Mouse (Mus musculus) G1E (cell line): Measurements from ENCODE around the gene Aldh5a1. TPM values are rescaled to one million over a fixed set of nuclear protein-coding genes. Genes with fewer than 3 reads are reported as not detected.

ENCODE experiments used
- ATAC-seq: 2 replicates; pipeline ENCODE4 v1.8.0; 2016; ENCODE audit warnings: mild to moderate bottlenecking; ENCODE audit not compliant: insufficient number of reproducible peaks, poor library complexity, low FRiP score, severe bottlenecking; ENCODE audit errors: extremely low read depth
- DNase-seq: peaks from one replicate; pipeline ENCODE4 v3.0.0; 2012; ENCODE audit warnings: low spot score
- H3K27me3 ChIP-seq: 2 replicates; pipeline ENCODE4 v1.6.1; 2012; ENCODE audit warnings: mild to moderate bottlenecking, low read length, inconsistent platforms; ENCODE audit not compliant: insufficient read depth
- H3K36me3 ChIP-seq: replicated peaks from 2 replicates; pipeline ENCODE3; 2012; ENCODE audit warnings: mild to moderate bottlenecking, inconsistent platforms
- H3K4me1 ChIP-seq: 2 replicates; pipeline ENCODE4 v1.6.1; 2012; ENCODE audit warnings: low read depth, low read length, inconsistent platforms, mixed read lengths; ENCODE audit not compliant: insufficient read depth
- H3K4me3 ChIP-seq: 2 replicates; pipeline ENCODE4 v1.5.1; 2012; ENCODE audit warnings: low read depth, mild to moderate bottlenecking, inconsistent platforms, low read length, moderate library complexity, mixed read lengths
- H3K9me3 ChIP-seq: replicated peaks from 2 replicates; pipeline ENCODE4 v1.6.1; 2012; ENCODE audit warnings: inconsistent platforms
- CTCF ChIP-seq: IDR thresholded peaks from 2 replicates; pipeline ENCODE4 v1.5.1; 2012; ENCODE audit warnings: low read depth, low read length, inconsistent platforms, mixed read lengths
- GATA1 ChIP-seq: IDR thresholded peaks from 2 replicates; pipeline ENCODE4 v1.6.1; 2012; ENCODE audit warnings: borderline replicate concordance, low read length, inconsistent platforms, mixed read lengths
- GATA2 ChIP-seq: IDR thresholded peaks from 2 replicates; pipeline ENCODE4 v1.6.1; 2012; ENCODE audit warnings: low read depth, low read length, inconsistent platforms, borderline replicate concordance
- POLR2AphosphoS5 ChIP-seq: IDR thresholded peaks from 2 replicates; pipeline ENCODE4 v1.6.1; 2012; ENCODE audit warnings: low read depth, low read length, inconsistent platforms; ENCODE audit not compliant: insufficient replicate concordance
- TAL1 ChIP-seq: conservative IDR thresholded peaks from 2 replicates; pipeline ENCODE4 v1.6.1; 2012; ENCODE audit warnings: low read depth, low read length, inconsistent platforms, mixed read lengths
- polyA plus RNA-seq: library from polyadenylated mRNA; stranded (reverse); fragments of >175 nt; gene quantifications from 2 replicates; pipeline ENCODE4 v1.2.3, GENCODE M21; 2012
- total RNA-seq, 2 experiments: library from RNA; stranded (forward) in 1 of 2; stranded (reverse) in 1 of 2; fragments of 200-1000 nt in 1 of 2; fragments of >200 nt in 1 of 2; fragmentation: Nextera tagmentation in 1 of 2; gene quantifications; 2 replicates each; pipeline ENCODE4 v1.2.3; 2014 to 2017

Aldh5a1 gene
- total and polyA plus RNA-seq, 3 experiments, result 0.05 TPM; not detected in 2

DNA sequence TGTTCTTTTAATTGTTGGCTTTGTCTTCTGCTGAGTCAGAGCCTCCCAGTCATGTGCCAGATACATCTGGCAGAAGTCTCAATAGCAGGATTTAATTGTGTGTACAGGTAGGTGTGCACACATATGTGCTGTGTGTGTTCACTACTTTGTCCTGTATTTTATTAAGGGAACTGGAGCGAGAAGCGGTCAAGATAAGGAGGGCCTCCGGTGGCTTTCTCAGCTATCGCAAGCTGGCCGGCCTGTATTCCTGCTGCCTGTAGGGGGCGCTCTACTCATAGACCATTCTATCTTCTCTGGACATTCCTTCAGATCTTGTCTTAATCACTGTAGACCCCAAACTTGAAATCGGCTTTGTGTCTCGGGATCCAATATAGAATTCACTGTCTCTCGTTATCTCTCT, 1.2 kb upstream of the Aldh5a1 start:
- H3K36me3 ChIP-seq, result no peaks in the 10 kb centered on the region
- H3K27me3 ChIP-seq, result peaks cover 12% of the 10 kb centered on the region
- no peaks in the 10 kb centered on the region for H3K9me3 ChIP-seq
- DNase-seq (peak; percentile 13), ATAC-seq (no peak)
- H3K4me3 ChIP-seq, result no peak overlapping the region
- H3K4me1 ChIP-seq, result no peaks in the 10 kb centered on the region
- TF ChIP-seq CTCF, result peak; percentile 39; the same call in 1 of the 2 replicates
- no peak for TF ChIP-seq TAL1

DNA sequence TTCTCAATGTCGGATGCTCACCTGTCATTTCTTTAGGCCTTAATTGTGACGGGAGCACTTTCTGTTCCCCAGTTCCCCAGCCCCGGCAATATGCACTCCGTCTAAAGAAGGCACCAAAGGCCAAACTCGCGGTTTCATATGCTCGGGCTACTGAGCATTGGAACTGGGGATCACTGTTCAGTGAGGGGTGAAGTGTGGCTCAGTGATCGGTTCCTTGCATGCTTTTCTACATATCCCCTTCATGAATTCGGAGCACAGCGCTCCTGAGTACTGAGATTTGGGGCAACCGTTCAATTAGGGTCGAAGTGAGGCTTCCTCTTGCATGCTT, 342 bp upstream of the Aldh5a1 start:
- Histone ChIP-seq H3K27me3 (peaks cover 13% of the 10 kb centered on the region), H3K4me1 (peaks cover 6% of the 10 kb centered on the region; the same call in 1 of the 2 replicates), H3K36me3 (no peaks in the 10 kb centered on the region), H3K9me3 (no peaks in the 10 kb centered on the region), H3K4me3 (no peak overlapping the region)
- TF ChIP-seq GATA1, result no peak
- TF ChIP-seq CTCF, result no peak
- no peak for TF ChIP-seq GATA2
- TF ChIP-seq TAL1, result no peak
- ATAC-seq (no peak), DNase-seq (no peak)

DNA sequence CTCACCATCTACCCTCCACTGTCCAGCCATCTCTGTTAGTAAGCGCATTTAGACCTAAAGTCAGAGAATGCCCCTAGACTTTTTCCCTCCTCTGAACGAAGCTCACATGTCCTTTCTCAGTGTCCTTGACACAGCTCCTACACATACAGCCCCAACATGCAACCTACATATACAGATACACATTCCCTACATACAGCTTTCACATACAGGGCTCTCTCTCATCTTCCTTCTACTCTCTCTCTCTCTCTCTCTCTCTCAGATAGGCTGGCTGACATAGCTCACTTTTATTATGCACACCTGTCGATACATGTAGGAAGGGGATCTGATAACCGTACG, 721 bp downstream of the Aldh5a1 start:
- no peak overlapping the region for H3K4me3 ChIP-seq
- H3K36me3 ChIP-seq, result no peaks in the 10 kb centered on the region
- DNase-seq (no peak), ATAC-seq (no peak)
- H3K9me3 ChIP-seq, result no peaks in the 10 kb centered on the region
- H3K27me3 ChIP-seq, result peaks cover 13% of the 10 kb centered on the region
- TF ChIP-seq POLR2AphosphoS5, result no peak
- TF ChIP-seq TAL1, result no peak
- no peak for TF ChIP-seq GATA1
- no peak for TF ChIP-seq CTCF
- TF ChIP-seq GATA2, result no peak
- peaks cover 6% of the 10 kb centered on the region; the same call in 1 of the 2 replicates for H3K4me1 ChIP-seq

DNA sequence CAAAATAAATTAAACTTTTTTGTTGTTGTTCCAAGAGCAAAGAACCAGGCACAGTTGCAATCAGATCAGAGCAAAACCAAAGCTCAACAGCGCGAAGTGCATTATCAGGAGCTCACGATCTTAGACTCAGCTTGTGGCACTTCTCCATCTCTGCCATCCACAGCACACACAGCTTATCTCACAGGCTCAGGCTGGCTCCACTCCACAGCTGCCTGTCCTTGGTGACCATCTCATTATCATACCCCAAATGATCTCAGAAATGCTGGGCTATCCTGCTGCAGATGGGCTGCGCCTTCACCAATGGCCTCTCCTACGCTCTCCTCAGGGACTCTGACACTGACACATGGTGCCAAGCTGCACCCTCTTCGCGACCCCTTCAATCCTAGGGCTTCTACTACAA, 4.3 kb downstream of the Aldh5a1 start:
- H3K27me3 ChIP-seq, result peaks cover 18% of the 10 kb centered on the region
- no peak for DNase-seq

DNA sequence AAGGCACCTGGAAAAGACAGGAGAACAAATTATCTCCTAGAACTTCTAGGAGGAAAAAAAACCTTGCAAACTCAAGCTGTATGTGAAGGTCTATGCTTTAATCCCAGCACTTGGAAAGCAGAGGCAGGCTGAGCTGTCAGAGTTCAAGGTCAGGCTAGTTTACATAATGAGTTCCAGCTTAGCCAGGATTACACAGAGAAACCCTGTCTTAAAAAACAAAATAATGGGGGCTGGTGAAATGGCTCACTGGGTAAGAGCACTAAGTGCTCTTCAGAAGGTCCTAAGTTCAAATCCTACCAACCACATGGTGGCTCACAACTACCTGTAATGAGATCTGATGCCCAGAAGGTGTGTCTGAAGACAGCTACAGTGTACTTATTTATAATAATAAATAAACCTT, 6.9 kb downstream of the Aldh5a1 start:
- no peak for ATAC-seq

More for the DNA sequence above, 4.3 kb downstream of the Aldh5a1 start:
- Histone ChIP-seq H3K36me3 (no peaks in the 10 kb centered on the region), H3K9me3 (no peaks in the 10 kb centered on the region), H3K4me1 (peaks cover 6% of the 10 kb centered on the region; the same call in 1 of the 2 replicates), H3K4me3 (no peak overlapping the region)
- no peak for TF ChIP-seq GATA1
- no peak for TF ChIP-seq CTCF
- TF ChIP-seq POLR2AphosphoS5, result no peak
- no peak for TF ChIP-seq TAL1
- no peak for TF ChIP-seq GATA2
- ATAC-seq, result peak; percentile 66

DNA sequence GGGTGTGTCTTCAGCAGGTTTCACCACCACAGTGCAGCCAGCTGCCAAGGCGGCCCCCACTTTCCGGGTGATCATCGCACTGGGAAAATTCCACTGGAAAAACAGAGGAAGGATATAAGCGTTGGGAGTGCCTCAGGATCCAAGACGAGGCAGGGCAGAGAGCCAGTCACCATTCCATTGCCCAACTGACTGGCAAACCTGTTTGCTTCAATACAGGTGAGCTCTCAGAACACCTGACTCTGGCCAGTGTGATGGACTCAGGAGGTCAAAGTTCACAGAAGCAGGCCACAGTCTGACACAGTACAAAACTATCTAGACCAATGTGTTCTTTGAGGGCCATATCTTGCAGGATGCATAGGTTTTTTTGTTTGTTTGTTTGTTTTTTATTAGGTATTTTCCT, 13.5 kb downstream of the Aldh5a1 start:
- Histone ChIP-seq H3K27me3 (no peaks in the 10 kb centered on the region; the same call in 1 of the 2 replicates), H3K36me3 (no peaks in the 10 kb centered on the region), H3K9me3 (no peaks in the 10 kb centered on the region), H3K4me3 (no peak overlapping the region), H3K4me1 (no peaks in the 10 kb centered on the region)
- ATAC-seq, result no peak
- TF ChIP-seq GATA2 (no peak), GATA1 (no peak), TAL1 (no peak), POLR2AphosphoS5 (no peak), CTCF (no peak)
- no peak for DNase-seq

More for the DNA sequence above, 6.9 kb downstream of the Aldh5a1 start:
- no peak overlapping the region for H3K4me3 ChIP-seq
- no peaks in the 10 kb centered on the region for H3K9me3 ChIP-seq
- H3K4me1 ChIP-seq, result peaks cover 6% of the 10 kb centered on the region; the same call in 1 of the 2 replicates
- peaks cover 10% of the 10 kb centered on the region; the same call in 1 of the 2 replicates for H3K27me3 ChIP-seq
- TF ChIP-seq CTCF (no peak), POLR2AphosphoS5 (no peak), GATA2 (no peak), TAL1 (no peak), GATA1 (no peak)
- DNase-seq, result no peak
- H3K36me3 ChIP-seq, result no peaks in the 10 kb centered on the region

DNA sequence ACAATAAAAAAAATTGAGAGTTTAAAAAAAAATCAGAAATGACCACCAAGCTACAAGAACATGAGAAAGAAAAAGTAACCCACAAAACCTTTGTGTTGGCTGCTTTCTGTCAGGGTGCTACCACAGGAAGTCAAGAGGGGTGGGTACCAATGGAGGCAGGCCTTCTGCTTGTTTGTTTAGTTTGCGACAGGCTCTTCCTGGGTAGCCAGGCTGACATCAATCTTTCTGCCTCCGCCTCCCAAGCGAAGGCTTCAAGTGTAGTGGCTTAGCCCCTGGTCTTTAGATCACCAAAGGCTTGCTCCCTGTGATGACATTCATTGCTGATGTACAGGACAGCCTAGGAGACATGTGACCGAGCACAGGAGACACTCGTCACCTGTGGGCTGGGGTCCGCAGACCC, 16.2 kb downstream of the Aldh5a1 start:
- DNase-seq, result no peak
- no peaks in the 10 kb centered on the region for H3K4me1 ChIP-seq
- TF ChIP-seq TAL1, result no peak
- no peak for TF ChIP-seq POLR2AphosphoS5
- H3K4me3 ChIP-seq, result no peak overlapping the region
- no peaks in the 10 kb centered on the region; the same call in 1 of the 2 replicates for H3K27me3 ChIP-seq
- H3K9me3 ChIP-seq, result no peaks in the 10 kb centered on the region
- ATAC-seq, result no peak
- H3K36me3 ChIP-seq, result no peaks in the 10 kb centered on the region
